Mouse (Mus musculus): ENCODE data around the gene Ahdc1.

The Ahdc1 gene

DNA sequence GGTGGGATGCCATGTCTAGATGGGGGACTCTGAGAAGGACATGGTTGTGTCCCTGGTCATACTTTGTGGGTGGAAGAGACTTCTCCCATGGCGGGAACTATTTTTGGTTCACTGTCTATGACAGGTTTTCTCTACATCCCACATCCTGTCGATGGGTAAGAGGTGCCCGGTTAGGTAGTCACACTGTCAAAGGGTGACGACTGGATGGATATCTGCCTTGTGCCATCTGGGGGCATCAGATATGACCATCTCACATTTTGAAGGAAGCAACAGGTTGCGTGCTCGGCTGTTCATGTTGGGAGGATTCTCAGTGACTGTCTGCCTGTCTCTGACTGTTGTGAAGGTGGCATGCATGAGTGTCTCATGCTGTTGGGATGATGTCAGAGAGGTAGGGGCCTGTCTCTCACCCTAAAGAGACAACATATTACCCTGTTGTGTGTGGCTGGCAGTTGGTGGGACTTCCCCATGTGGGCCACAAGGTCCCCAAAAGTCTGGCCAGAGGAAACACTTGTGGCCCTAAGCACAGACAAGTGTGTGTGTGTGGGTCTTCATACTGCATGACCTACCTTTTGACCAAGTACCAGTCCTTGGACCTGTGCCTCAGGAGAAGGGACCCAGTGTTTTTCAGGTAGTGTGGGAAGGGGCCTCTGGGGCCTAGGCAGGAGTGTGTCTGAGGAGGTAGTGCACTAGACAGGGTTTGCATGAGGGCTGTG lies 39.9 kb downstream of the Ahdc1 start:
- in situ Hi-C loops (cut with MboI, MseI): loop anchor here in 1 of 2 experiments (5.0 kb wide), 1 partner anchor 104 kb away; no protein-coding TSS in a partner anchor

DNA sequence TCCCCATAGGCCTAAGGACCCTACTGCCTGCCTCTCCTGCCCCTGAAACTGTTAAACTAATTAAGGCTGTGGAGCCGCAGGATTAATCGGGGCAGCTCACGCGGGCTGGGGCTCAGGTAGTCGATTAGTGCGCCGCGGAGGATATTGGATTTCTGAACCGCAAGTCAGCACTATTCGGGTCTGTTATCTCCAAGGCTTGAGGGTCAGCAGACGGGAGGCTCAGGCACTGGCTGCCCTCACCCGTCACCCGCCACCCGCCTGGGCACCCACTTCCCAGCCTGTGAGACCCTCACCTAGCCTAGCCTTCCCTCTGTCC lies 40.4 kb downstream of the Ahdc1 start:
- in situ Hi-C loops (cut with MboI, MseI): loop anchor here in 1 of 2 experiments (5.0 kb wide), 1 partner anchor 104 kb away; no protein-coding TSS in a partner anchor

DNA sequence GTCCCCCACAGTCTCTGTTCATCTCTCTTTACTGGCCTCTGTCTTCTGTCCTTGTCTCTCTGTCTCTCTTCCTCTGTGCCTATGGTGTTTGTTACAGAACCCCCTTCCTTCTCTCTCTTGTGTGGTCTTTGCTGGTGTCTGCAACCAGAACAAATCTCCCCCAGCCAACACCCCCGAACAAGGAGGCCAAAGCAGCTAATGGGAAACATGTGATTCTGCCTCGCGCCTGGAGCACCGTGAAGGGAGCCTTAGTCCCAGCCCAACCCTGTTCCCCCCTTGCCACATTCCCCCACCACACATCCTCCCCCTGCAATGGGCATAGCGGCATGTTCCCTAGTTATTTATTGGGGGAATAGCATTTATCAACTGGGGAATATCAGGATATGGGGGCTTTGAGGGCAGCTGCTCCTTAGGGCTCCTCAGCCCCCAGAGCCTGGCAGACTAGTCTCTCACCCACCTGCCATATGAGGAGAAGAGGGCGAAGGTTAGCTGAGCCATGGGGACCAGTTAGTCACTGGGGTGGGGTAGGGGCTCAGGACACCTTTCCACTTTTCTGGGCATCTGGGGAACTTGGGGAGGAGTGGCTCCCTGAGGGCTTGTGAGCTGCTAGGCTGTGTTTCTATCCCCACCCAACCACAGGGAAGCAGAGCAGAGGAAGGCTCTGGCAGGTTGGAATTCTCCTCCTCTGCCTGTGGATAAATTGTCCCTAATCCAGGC lies 41.1 kb downstream of the Ahdc1 start:
- in situ Hi-C loops (cut with MboI, MseI): loop anchor here in 1 of 2 experiments (5.0 kb wide), 1 partner anchor 105 kb away; no protein-coding TSS in a partner anchor

DNA sequence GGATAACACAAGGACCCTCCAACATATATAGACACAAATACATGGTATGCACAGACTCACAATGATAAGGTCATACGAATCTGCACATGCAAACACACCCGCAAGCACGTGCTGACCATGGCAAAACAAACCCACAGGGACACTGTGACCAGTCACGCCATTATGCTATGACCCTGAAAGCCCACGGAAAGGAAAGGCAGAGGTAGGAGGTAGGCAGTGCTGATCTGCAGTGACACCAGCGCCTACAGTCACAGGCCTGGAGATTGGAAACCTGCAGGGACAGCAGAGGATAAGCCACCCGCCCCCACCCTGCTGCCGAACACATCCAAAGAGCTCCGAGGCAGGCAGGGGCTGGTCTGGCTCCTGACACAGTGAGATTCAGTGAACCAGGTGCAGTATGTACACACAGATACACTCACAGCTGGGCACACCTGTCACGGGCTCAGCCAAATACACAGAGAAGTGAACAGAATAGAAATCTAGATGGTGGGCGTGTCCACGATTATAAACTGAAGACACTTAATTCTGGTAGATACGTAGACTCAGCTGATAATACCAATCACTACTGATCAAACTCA lies 42.0 kb downstream of the Ahdc1 start:
- in situ Hi-C loops (cut with MboI, MseI): loop anchor here in 1 of 2 experiments (5.0 kb wide), 1 partner anchor 106 kb away; no protein-coding TSS in a partner anchor

DNA sequence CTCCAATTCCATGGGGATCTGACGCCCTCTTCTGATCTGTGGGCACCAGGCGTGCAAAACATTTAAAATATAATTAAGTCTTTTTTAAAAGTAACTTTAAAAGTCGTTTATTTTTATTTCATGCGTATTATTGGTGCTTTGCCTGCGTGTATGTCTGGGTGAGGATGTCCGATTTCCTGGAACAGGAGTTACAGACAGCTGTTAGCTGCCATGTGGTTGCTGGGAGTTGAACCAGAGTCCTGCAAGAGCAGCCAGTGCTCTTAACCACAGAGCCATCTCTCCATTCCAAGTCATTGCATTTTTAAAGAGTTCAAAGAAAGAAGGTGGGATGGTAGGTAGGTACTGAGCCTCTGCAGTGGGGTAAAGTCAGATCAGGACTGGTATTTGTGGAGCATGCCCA lies 43.5 kb downstream of the Ahdc1 start:
- in situ Hi-C loops (cut with MboI, MseI): loop anchor here in 1 of 2 experiments (5.0 kb wide), 1 partner anchor 107 kb away; no protein-coding TSS in a partner anchor

DNA sequence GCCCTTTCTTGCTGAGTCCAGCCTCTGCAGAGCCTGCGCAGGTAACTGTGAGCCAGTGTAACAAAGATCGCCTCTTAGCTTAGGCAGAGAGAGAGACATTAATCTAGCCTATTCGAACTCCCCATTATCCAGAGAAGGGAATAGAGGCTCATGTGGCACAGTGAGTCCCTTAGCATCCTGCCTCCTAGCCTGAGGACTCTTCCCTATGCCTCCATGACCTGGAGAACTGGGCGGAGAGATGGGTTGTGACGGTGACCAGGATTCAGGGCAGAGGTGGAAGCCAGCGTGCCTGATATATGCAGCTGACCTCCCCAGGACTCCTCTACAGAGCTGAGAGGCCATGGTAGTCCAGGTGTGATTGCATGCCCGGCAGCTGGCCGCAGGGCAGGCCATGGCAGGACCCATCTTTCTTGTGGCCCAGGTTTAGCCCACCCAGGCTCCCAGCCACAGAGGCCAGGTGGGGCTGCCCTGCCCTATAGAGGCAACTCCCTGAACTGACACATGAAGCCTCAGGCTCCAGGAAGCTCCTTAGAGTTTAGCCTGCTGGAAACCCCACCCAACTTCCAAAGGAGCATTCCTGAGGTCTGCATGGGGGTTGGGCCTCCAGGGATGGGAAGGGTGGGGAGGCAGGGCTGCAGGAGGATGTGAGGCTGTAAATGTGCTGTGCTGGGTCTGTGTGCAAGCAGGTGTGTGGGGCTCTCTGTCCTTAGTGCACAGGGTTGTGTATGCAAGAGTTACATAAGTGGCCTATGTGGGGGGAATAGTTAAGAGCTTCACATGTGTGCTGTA lies 44.3 kb downstream of the Ahdc1 start:
- in situ Hi-C loops (cut with MboI, MseI): no loop called here

DNA sequence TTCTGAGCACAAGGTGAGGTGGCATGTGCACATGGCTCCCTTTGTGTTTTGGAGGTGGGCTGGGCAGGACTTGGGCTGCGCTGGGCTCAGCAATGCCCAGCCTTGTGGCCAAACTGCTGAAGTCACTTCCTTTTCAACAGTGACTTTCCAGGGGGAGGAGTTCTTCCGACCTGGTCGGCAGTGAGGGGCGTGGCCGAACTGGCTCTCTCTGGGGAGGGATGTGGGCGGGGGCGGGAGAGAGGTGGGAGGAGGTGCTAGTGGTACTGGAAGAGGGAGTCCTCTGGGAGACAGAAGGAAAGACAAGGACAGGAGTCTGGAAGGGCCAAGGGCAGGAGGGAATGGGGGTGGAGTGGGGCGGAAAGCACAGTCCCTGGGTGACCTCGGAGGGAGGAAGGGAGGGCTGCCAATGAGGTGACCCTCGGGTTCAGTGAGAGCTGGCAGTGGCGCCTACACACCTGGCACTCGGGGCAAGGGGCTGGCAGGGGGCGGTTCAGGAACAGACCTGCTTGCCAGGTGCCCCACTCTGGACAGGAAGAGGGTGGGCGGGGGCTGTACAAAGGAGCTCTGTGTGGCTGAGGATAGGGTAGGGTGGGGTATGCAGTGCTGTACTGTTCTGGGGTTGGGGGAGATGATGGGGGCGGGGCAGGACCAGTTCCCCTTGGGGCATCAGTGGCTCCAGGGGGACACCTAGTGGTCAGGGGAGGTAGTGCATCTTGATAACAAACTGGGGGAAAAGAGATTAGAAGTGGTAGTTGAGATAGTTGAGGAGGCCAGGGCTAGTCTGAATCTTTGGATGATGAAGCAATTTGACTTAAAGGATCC lies 45.2 kb downstream of the Ahdc1 start:
- in situ Hi-C loops (cut with MboI, MseI): no loop called here

DNA sequence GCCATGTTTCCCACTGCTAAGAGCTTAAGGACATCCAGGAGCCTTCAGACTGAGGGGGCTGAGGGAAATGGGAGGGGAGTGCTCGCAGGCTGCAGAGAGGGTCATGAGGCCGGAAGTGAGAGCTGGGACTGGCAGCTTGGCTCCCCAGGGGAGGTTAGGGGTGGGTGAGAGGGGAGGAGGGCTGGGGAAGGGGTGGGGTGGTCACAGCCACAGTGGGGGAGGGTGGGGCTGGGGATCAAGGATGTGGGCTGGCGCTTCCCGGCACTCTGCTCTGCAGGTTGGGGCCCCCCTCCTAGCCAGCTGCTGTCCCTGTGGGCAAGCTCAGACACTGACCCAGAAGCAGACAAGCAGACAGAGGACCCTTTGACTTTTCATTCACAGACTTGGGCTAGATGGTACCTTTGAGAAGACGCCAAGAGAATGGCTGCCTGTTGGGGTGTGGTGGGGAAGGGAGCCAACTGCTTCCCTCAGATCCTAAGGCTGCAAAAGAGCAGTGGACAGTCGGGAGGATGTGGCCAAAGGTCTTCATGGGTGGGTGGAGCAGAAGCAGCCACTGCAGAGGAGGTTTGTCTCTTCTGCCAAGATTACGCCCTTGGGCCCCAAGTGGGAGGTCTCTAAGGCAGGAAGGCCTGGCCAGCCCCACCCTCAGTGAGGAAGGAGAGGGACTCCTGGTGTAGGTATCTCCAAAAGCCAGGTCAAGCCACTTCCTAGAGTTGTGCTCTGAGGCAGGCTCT lies 46.5 kb downstream of the Ahdc1 start:
- in situ Hi-C loops (cut with MboI, MseI): no loop called here

DNA sequence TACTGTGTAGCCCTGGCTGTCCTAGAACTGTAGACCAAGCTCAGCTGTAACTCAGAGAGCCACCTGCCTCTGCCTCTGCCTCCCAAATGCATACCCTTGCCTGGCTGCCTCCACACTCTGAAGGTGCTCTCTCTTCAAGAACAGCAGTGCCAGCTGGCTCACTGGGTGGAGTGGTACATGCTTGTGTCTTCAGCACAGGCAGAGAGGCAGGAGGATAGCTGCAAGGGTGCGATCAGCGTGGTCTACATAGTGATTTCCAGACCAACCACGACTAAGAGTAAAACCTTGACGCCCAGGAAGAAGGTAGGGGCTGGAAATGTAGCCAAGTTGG lies 47.0 kb downstream of the Ahdc1 start:
- in situ Hi-C loops (cut with MboI, MseI): no loop called here

DNA sequence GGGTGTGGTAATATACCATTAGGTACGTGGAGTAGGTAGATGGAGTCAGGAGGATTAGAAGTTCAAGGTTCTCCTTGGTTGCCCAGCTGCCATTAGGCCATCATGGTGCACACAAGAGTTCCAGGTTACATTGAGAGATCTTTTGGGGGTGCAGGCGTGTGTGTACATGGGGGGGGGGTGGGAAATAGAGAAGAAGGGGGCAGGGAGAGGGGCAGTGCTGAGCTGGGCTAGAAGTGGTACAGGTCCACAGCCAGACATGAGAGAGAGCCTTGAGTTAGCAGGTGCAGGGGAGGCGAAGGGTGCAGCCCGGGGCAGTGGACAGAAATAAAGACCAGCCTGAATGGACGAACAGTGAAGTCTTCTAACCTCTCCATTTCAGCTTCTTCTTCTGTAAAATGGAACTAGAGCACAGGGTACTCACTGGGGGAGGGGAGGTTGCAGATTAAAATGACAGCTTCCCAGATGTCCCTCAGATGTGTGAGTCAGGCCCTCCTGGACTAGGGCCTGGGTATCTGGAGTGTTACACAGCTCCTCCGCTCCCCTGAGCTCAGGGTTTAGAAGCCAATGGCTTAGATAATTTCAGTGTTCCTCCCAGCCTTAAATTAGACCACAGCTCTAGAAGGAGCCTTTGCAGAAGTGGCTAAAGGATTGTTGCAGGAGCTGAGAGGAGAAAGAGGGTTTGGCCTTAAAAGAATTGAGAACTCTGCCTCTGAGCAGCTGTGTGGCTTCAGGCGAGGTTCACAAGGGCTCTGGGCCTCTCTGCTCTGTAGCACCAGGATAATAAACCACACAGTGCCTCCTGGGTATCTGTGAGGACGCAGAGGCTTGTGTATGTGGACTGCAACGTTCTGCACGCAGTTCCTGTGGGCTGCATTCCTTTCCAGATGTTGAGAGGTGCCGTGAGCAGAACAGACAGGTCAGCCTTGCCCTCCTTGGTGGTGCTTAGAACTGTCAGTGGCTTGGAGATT lies 47.7 kb downstream of the Ahdc1 start:
- in situ Hi-C loops (cut with MboI, MseI): no loop called here

DNA sequence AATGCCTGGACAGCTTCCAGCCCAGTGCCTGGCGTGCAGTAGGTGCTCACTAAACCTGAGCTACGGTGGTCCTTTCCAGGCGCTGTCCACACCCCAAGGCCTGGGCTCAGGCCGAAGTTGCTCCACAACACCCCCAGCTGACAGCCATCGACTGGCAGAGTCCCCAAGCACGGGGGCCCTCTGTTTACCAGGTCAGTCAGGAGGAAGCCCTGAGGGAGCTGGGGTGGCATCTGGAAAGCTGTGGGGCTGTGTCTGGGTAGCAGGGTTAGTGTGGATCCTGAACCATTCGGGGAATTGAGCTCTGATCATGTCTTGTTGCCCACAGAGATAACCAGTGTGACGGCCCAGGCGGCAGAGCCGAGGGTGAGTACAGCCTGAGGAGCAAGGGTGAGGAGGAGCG lies 49.6 kb downstream of the Ahdc1 start:
- in situ Hi-C loops (cut with MboI, MseI): no loop called here

DNA sequence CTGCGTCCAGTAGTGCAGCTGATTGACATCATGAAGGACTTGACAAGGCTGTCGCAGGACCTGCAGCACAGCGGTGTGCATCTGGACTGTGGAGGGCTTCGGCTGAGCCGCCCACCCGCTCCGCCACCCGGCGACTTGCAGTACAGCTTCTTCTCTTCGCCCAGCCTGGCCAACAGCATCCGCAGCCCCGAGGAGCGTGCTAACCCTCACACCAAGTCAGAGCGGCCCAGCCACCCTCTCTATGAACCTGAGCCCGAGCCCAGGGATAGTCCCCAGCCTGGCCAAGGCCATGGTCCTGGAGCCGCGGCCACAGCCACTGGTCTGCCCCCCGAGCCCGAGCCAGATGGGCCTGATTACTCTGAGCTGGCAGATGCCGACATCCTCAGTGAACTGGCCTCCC lies 50.7 kb downstream of the Ahdc1 start:
- in situ Hi-C loops (cut with MboI, MseI): no loop called here

DNA sequence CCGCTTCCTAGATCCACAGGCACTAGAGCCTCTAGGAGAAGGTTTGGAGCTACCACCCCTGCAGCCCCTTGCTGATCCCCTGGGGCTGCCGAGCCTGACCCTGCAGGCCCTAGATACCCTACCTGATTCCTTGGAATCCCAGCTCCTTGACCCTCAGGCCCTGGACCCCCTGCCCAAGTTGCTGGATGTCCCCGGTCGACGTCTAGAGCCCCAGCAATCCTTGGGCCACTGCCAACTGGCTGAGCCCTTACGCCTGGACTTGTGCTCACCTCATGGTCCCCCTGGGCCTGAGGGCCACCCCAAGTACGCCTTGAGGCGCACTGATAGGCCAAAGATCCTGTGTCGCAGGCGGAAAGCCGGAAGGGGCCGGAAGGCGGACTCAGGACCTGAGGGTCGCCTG lies 51.2 kb downstream of the Ahdc1 start:
- in situ Hi-C loops (cut with MboI, MseI): no loop called here

DNA sequence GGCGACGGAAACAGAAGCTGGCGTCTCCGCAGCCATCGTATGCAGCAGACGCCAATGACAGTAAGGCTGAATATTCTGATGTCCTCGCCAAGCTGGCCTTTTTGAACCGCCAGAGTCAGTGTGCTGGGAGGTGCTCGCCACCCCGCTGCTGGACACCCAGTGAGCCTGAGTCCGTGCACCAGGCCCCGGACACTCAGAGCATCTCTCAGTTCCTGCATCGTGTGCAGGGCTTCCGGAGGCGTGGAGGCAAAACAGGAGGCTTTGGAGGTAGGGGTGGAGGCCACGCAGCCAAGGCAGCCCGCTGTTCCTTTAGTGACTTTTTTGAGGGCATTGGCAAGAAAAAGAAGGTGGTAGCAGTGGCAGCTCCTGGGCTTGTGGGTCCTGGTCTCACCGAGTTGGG lies 52.1 kb downstream of the Ahdc1 start:
- in situ Hi-C loops (cut with MboI, MseI): no loop called here

DNA sequence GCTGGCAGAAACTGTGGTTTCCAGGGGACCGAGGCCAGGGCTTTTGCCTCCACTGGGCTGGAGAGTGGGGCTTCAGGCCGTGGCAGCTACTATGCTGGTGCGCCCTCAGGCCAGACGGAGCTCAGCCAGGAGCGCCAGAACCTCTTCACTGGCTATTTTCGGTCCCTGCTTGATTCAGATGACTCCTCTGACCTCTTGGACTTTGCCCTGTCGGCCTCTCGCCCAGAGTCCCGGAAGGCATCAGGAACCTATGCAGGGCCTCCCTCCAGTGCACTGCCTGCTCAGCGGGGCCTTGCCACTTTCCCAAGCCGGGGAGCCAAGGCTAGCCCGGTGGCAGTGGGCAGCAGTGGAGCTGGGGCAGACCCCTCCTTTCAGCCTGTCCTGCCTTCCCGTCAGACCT lies 52.7 kb downstream of the Ahdc1 start:
- in situ Hi-C loops (cut with MboI, MseI): no loop called here

DNA sequence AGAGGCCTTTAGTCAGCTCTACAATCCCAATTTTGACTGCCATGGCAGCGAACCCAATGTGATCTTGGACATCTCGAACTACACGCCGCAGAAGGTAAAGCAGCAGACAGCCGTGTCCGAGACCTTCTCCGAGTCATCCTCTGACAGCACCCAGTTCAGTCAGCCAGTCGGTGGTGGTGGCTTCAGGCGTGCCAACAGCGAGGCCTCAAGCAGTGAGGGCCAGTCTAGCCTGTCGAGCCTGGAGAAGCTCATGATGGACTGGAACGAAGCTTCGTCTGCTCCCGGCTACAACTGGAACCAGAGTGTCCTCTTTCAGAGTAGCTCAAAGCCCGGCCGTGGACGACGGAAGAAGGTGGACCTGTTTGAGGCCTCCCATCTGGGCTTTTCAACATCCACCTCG lies 53.7 kb downstream of the Ahdc1 start:
- in situ Hi-C loops (cut with MboI, MseI): no loop called here

DNA sequence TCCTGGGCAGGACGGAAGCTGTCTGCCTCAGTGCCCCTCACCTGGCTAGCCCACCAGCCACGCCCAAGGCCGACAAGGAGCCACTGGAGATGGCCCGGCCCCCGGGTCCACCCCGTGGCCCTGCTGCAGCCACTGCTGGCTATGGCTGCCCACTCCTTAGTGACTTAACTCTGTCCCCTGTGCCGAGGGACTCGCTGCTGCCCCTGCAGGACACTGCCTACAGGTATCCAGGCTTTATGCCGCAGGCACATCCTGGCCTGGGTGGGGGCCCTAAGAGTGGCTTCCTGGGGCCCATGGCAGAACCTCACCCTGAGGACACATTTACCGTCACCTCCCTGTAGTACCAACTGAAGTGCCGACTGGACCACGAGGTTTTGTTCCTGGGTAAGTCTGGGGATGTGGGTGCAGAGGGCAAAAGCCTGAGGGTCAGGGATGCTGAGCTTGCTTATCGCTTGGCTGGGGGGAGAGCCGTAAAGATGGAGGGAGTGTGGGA lies 54.9 kb downstream of the Ahdc1 start:
- in situ Hi-C loops (cut with MboI, MseI): no loop called here

DNA sequence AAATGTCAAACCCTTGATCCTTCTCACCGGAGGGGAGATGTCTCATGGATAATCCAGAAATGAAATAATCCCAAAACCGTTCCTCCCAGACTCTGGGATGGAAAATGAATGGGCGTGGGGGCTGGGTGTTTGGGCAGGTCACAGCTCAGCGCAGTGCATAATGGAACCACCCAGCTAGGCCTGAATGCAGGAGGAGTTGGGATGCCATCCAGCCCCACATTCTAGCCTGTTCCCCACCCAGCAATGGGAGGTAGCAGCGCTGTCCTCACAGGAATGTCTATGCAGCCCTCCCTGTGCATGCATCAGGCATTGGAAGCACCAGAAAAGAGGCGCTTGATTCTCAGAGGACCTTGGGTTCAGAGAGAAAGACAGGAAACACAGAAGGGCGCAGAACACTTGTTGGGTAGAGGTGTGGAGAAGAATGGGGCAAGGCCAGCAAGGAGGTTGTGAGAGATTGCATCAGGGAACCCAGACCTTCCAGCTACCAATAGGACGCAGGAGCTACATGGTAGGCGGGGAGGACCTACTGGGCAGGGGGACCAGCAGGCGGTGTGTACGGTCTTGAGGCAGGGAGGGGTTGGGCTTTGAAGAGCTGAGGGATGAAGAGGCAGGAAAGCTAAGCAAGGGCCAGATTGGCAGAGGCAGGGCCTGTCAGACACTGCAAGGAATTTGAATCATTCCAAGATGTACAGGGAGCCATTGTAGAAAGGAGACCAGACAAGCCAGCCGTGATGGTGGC lies 57.5 kb downstream of the Ahdc1 start:
- in situ Hi-C loops (cut with MboI, MseI): no loop called here

Measured in T-helper 17 cell (primary cell).